Mouse (Mus musculus) erythroblast, embryonic 14.5 days (primary cell): ENCODE results near the gene Glrp1. TPM values are rescaled to one million over a fixed set of nuclear protein-coding genes. Genes with fewer than 3 reads are reported as not detected.

Experiments used
- H3K27me3 ChIP-seq: 2 replicates; pipeline ENCODE4 v1.6.1; 2012; ENCODE audit warnings: inconsistent platforms; ENCODE audit not compliant: control insufficient read depth
- H3K36me3 ChIP-seq: 2 replicates; pipeline ENCODE4 v1.6.1; 2012; ENCODE audit warnings: mild to moderate bottlenecking, inconsistent platforms; ENCODE audit not compliant: control insufficient read depth
- H3K4me1 ChIP-seq: 2 replicates; pipeline ENCODE4 v1.6.1; 2012; ENCODE audit warnings: inconsistent platforms; ENCODE audit not compliant: control insufficient read depth
- H3K4me3 ChIP-seq: replicated peaks from 2 replicates; pipeline ENCODE3; 2012; ENCODE audit warnings: moderate library complexity, mild to moderate bottlenecking, inconsistent platforms
- H3K9me3 ChIP-seq: 2 replicates; pipeline ENCODE4 v1.6.1; 2012; ENCODE audit warnings: low read length, inconsistent platforms, mixed read lengths; ENCODE audit not compliant: control insufficient read depth
- GATA1 ChIP-seq: IDR thresholded peaks from 2 replicates; pipeline ENCODE4 v1.6.1; 2012; ENCODE audit warnings: low read length, inconsistent platforms, mixed read lengths
- TAL1 ChIP-seq: IDR thresholded peaks from 3 replicates; pipeline ENCODE4 v1.6.1; 2012; ENCODE audit warnings: low read length, inconsistent platforms, mixed read lengths
- polyA plus RNA-seq: library from polyadenylated mRNA; stranded (reverse); fragments of >175 nt; gene quantifications from 2 replicates; pipeline ENCODE4 v1.2.3, GENCODE M21; 2012

Glrp1 gene
- polyA plus RNA-seq, 1 experiment = not detected

DNA sequence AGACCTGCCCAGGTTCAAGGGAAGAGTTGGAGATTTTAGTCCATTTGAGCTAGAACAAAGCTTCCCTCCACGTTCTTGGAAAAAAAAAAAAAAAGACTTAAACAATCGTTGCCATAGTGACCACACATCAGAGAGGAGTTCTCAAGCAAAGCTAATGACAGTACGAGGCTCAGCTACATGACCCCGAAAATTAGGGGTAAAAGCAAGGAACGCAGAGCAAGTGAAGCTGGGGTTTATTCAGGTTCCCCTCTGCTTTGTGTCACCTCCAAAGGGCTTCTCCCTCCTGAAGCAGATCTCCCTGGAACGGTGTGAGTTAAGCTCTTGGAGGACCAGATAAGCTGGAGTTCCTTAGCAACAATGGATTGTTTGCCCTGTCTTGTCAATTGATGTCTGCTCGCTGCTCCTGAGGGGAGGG is 5.3 kb downstream of the Glrp1 start:
- no peak for TF ChIP-seq GATA1

DNA sequence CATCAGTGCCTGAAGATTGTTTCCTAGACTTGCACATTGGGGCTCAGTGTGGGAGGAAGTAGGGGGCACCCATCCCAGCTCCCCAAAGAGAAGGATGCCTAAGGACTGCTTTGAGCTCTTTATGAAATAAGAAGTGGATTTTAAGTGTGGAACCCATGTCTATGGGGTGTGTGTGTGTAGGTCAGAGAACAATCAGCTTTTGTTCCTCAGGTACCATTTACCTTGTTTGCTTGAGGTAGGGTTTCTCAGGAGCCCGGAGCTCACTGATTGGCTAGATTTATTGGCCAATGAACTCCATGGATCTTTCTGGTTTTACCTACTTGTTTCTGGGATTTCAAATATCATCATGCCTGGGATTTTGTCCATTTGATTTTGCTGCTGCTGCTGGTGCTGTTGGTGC is 7.0 kb downstream of the Glrp1 start:
- Histone ChIP-seq H3K4me1 (peaks cover 26% of the 10 kb centered on the region), H3K27me3 (peaks cover 2% of the 10 kb centered on the region; the same call in 1 of the 2 replicates), H3K4me3 (no peak overlapping the region), H3K9me3 (no peaks in the 10 kb centered on the region), H3K36me3 (no peaks in the 10 kb centered on the region)
- no peak for TF ChIP-seq GATA1
- TF ChIP-seq TAL1 = no peak

More for the DNA sequence above, 5.3 kb downstream of the Glrp1 start:
- Histone ChIP-seq H3K4me1 (peaks cover 14% of the 10 kb centered on the region), H3K4me3 (no peak overlapping the region), H3K9me3 (no peaks in the 10 kb centered on the region), H3K27me3 (peaks cover 2% of the 10 kb centered on the region; the same call in 1 of the 2 replicates), H3K36me3 (no peaks in the 10 kb centered on the region)

DNA sequence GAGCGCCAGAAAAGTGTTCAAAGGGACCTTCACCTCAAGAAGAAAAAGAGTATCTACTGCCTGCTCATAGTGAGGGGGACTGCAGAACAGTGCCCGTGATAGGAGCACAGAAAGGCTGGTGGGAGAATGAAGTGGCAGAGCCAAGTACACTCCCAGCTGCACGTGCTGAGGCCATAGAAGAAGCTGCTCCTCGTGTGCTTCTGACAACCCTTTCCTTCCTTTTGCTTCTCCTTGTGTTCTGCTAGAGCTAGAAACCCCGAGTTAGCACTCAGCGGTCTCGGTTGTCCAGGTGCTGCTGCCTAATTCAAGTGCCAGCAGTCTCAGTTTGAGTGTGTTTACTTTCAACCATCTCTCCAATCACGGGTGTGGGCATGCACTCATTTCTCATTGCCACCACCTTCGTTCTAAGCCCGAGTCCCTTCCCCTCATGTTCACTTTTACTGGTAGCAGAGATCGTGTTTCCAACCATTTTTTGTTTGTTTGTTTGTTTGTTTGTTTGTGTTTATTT is 10.6 kb downstream of the Glrp1 start:
- H3K27me3 ChIP-seq = peaks cover 2% of the 10 kb centered on the region; the same call in 1 of the 2 replicates
- H3K9me3 ChIP-seq = no peaks in the 10 kb centered on the region
- no peaks in the 10 kb centered on the region for H3K36me3 ChIP-seq
- peaks cover 49% of the 10 kb centered on the region for H3K4me1 ChIP-seq
- H3K4me3 ChIP-seq = no peak overlapping the region
- TF ChIP-seq TAL1 (no peak), GATA1 (no peak)

DNA sequence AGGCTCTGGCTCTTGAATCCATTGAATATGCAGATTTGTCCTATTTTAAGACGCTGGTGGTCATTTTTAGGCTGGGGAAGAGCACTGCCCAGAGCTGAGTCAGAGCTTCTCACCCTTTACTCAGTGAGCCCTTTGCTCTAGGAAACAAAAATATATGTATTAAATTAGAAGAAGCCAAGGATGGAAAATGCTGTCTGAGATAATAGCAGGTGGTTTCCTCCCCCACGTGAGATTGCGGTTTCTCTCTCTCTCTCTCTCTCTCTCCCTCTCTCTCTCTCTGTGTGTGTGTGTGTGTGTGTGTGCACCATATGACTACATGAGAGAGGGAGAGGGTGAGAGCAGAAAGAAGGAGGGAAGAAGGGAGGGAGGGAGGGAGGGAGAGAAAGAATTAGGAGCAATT is 12.5 kb downstream of the Glrp1 start:
- no peak for TF ChIP-seq TAL1
- TF ChIP-seq GATA1 = no peak
- H3K27me3 ChIP-seq = no peaks in the 10 kb centered on the region; the same call in 1 of the 2 replicates
- H3K9me3 ChIP-seq = no peaks in the 10 kb centered on the region
- H3K4me3 ChIP-seq = no peak overlapping the region
- peaks cover 68% of the 10 kb centered on the region for H3K4me1 ChIP-seq
- H3K36me3 ChIP-seq = no peaks in the 10 kb centered on the region

DNA sequence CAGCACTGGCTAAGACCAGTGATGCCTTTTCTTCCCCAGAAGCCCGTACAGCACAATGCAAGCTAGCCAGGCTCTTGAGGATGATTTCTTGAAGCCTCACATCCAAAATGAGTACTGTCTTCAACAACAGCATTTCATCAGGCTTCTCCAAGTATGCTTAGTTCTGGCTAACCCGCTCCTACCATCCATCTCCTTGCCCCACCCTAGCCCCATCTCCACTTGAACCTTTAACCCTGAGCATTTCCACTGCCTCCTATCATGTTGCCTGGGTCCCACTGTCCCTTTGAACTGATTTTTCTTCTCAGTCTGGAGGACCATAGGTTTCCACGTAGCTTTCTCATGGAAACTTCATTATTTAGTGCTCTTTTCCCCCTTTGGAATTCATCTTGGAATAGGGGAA is 17.5 kb downstream of the Glrp1 start:
- no peak for TF ChIP-seq GATA1
- no peak for TF ChIP-seq TAL1
- peaks cover 97% of the 10 kb centered on the region for H3K4me1 ChIP-seq
- H3K36me3 ChIP-seq = peaks cover 2% of the 10 kb centered on the region; the same call in 1 of the 2 replicates
- no peaks in the 10 kb centered on the region; the same call in 1 of the 2 replicates for H3K9me3 ChIP-seq
- H3K4me3 ChIP-seq = peak overlapping the region; percentile 49
- no peaks in the 10 kb centered on the region for H3K27me3 ChIP-seq

DNA sequence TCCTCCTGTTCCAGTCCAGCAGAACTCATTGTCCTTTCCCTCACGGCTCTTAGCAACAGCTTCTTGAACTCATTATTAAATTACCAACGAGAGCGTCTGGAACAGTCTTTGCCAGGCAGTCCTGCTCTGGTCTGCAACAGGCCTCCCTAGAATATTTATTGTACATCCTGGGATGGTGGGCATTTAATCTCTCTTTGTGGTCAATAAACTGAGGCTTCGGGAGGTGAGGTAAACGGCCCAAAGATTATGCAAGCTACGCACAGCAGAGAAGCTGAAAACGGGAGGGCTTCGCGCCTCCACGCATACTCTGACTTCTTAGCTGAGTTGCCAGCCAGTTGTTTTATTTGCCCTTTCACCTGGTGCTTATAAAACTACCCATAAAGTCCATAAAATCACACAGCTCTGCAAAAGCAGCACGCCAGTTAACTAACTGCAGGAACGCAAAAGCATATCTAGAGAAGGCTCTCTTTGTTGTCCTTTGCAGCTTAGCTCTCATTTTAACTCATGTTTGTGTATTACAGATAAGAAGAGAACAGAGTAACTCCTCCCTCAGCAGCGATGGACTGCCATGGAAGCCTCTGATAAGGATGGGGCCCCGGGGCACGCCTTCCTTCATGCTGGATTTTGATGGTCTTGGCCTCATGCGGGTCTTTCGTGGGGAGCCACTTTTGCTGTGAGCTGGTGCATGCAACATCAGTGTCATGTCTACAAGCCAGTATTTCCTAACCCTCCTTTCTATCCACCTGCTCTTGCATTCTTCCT is 18.1 kb downstream of the Glrp1 start:
- TF ChIP-seq TAL1 (peak; percentile 63), GATA1 (peak; percentile 81)
- H3K36me3 ChIP-seq = peaks cover 2% of the 10 kb centered on the region; the same call in 1 of the 2 replicates
- H3K4me1 ChIP-seq = peaks cover 92% of the 10 kb centered on the region
- no peaks in the 10 kb centered on the region for H3K27me3 ChIP-seq
- no peaks in the 10 kb centered on the region; the same call in 1 of the 2 replicates for H3K9me3 ChIP-seq
- H3K4me3 ChIP-seq = peak overlapping the region; percentile 49

DNA sequence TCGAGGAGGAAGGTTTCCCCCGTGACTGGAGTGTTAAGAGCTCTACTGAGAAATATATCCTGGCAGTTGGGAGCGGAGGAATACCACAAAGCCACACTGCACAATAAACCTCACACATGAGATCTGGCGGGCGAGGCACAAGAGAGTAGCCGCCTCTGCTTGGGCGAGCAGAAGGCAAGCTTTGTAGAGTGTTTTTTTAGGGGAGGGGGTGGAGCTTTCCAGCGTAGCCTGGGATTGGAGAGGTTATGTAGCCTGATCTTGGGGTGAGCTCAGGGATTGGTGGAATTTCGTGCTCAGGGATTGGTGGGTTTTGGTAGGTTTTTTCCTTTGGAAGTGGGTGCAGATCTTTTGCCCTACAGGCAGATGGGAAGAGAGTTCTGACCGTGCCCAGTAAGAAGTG is 19.7 kb downstream of the Glrp1 start:
- TF ChIP-seq GATA1 = no peak
- no peak for TF ChIP-seq TAL1
- Histone ChIP-seq H3K27me3 (no peaks in the 10 kb centered on the region), H3K9me3 (no peaks in the 10 kb centered on the region; the same call in 1 of the 2 replicates), H3K4me3 (no peak overlapping the region), H3K36me3 (peaks cover 2% of the 10 kb centered on the region; the same call in 1 of the 2 replicates), H3K4me1 (peaks cover 84% of the 10 kb centered on the region)

DNA sequence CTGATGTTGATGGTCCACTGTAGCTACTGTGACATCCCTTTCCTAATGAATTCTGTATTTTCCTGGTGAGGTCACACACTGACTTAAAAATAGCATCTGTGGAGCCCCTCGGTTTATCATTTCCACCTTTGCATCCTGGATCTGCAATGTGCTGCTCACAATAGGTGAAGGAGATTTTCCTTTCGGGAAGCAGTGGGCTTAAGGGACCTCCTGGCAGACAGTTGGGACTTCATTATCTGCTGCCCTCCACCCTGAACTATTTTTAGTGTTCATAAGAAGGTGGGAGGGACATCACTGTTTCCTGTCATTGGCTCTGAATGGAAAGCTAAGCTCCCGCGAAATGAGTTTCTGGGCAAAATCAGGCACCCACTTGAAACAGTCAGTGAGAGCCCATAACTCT is 20.9 kb downstream of the Glrp1 start:
- Histone ChIP-seq H3K36me3 (peaks cover 2% of the 10 kb centered on the region; the same call in 1 of the 2 replicates), H3K4me1 (peaks cover 82% of the 10 kb centered on the region), H3K4me3 (no peak overlapping the region), H3K9me3 (no peaks in the 10 kb centered on the region; the same call in 1 of the 2 replicates), H3K27me3 (no peaks in the 10 kb centered on the region)
- TF ChIP-seq TAL1 (no peak), GATA1 (no peak)

DNA sequence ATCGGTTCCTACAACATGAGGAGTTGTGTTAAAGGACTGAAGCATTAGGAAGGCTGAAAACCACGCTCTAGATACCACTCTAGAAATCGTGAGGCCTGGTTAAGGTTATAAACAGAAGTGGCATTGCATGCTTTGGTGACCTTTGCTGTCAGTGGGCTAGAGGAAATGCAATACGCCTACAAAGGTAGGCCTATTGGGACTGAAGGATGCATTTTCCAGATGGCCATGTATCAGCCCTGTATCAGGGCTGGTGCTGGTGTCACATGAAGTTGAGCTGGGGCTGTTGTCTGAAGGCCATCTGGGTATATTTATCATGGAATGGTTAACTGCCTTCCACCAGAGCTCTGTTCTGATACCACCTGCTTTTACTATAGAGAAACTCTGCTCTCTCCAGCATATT is 23.5 kb downstream of the Glrp1 start:
- Histone ChIP-seq H3K36me3 (peaks cover 2% of the 10 kb centered on the region; the same call in 1 of the 2 replicates), H3K4me1 (peaks cover 82% of the 10 kb centered on the region), H3K4me3 (no peak overlapping the region), H3K9me3 (no peaks in the 10 kb centered on the region; the same call in 1 of the 2 replicates), H3K27me3 (no peaks in the 10 kb centered on the region)
- no peak for TF ChIP-seq TAL1
- TF ChIP-seq GATA1 = no peak
